ENCODE assay signal across 8 mouse cellular contexts in the genomic region with DNA sequence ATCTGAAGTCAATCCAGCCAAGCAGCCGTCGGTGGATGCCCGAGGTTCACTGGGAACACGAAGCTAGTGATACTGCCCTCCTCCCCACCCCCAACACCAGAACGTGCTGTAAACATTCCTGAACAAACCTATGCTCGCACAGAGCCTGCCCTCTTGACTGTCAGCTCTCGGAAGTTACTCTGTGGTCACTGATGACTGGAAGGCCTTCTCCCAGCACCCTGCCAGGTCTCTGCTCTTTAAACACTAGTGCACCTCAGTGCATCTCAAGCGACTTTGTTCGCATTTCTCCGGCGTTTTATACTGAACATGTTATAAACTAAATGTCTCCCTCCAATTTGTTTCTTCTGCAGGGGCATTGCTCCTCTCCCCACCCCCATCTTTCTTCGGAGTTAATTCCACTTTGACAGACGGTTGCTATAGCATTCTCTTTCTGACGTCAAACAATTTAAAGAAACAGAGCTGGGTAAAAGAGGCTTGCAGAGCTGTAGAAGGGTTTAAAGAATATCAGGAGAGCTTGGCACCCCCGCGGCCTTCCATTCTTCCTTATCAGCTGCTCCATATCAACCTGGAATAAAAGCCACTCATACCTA. TPM values are rescaled to one million over a fixed set of nuclear protein-coding genes. Genes with fewer than 3 reads are reported as not detected.
DNase-seq lines count a peak whose midpoint lies in the region; ATAC-seq lines count a peak whose summit lies in the region.

No protein-coding gene starts in this region.

- no peaks in the 10 kb centered on the region; the same call in 1 of the 2 replicates for H3K36me3 ChIP-seq in heart, embryonic 16.5 days (ENCODE audit: control insufficient read depth, insufficient read depth)
- H3K36me3 ChIP-seq in forebrain, embryonic 15.5 days: no peaks in the 10 kb centered on the region
- no peaks in the 10 kb centered on the region for H3K36me3 ChIP-seq in liver, embryonic 15.5 days (replicated peaks)

- H3K9me3 ChIP-seq in heart, embryonic 16.5 days (replicated peaks; ENCODE audit: control insufficient read depth, low read length): no peaks in the 10 kb centered on the region
- H3K9me3 ChIP-seq in forebrain, embryonic 15.5 days: no peaks in the 10 kb centered on the region
- no peaks in the 10 kb centered on the region for H3K9me3 ChIP-seq in liver, embryonic 15.5 days (replicated peaks)

- H3K9ac ChIP-seq in heart, embryonic 16.5 days (ENCODE audit: low read length): peak overlapping the region; percentile 81
- H3K9ac ChIP-seq in forebrain, embryonic 15.5 days (replicated peaks): peak overlapping the region; percentile 64
- H3K9ac ChIP-seq in liver, embryonic 15.5 days: no peak overlapping the region

- no peaks in the 10 kb centered on the region for H3K4me1 ChIP-seq in heart, embryonic 16.5 days (ENCODE audit: control insufficient read depth, insufficient read depth, low read length)
- H3K4me1 ChIP-seq in forebrain, embryonic 15.5 days: 0 out of 2 replicates have a peak, but pooled peaks cover 3% of the 10 kb centered on the region
- peaks cover 12% of the 10 kb centered on the region for H3K4me1 ChIP-seq in liver, embryonic 15.5 days (replicated peaks)

- peak overlapping the region; percentile 77 for H3K27ac ChIP-seq in heart, embryonic 16.5 days (ENCODE audit: low read length)
- H3K27ac ChIP-seq in forebrain, embryonic 15.5 days (replicated peaks): peak overlapping the region; percentile 77
- no peak overlapping the region for H3K27ac ChIP-seq in liver, embryonic 15.5 days (replicated peaks)

- no peaks in the 10 kb centered on the region for H3K27me3 ChIP-seq in heart, embryonic 16.5 days (ENCODE audit: control insufficient read depth, insufficient read depth, low read length)
- no peaks in the 10 kb centered on the region for H3K27me3 ChIP-seq in forebrain, embryonic 15.5 days
- peaks cover 28% of the 10 kb centered on the region for H3K27me3 ChIP-seq in liver, embryonic 15.5 days

- WGBS in heart, embryonic 16.5 days: 17% methylated on average over 16 of the region's 16 CpGs
- WGBS in forebrain, embryonic 15.5 days: 20% methylated on average over 16 of the region's 16 CpGs
- 24% methylated on average over 16 of the region's 16 CpGs for WGBS in liver, embryonic 15.5 days (ENCODE audit: insufficient replicate concordance)

- no peak for DNase-seq in heart, adult 9 months (ENCODE audit: low spot score in 2 of 2)
- peak; percentile 50 for DNase-seq in NIH3T3 (ENCODE audit: low read depth)
- no peak for DNase-seq in adrenal gland, adult 8-10 months
- DNase-seq in cerebellum, adult 18-20 months: no peak
- no peak for DNase-seq in adrenal gland, postnatal 4 days (ENCODE audit: low spot score in 2 of 2)

- ATAC-seq in heart, embryonic 16.5 days (replicated peaks; ENCODE audit: extremely low read depth, insufficient read depth, low FRiP score): peak; percentile 4; the same call in 1 of the 2 replicates
- ATAC-seq in forebrain, embryonic 15.5 days (replicated peaks): peak; percentile 43
- 0 out of 2 replicates have a peak, but pooled peaks have one; percentile 8 for ATAC-seq in liver, embryonic 15.5 days (ENCODE audit: insufficient read depth)

- peak overlapping the region; percentile 73 for H3K4me2 ChIP-seq in heart, embryonic 16.5 days (ENCODE audit: low read depth, low read length)
- peak overlapping the region; percentile 54 for H3K4me2 ChIP-seq in forebrain, embryonic 15.5 days (replicated peaks)
- peak overlapping the region; percentile 82 for H3K4me2 ChIP-seq in liver, embryonic 15.5 days

- H3K4me3 ChIP-seq in heart, embryonic 16.5 days (ENCODE audit: low read length): peak overlapping the region; percentile 81
- peak overlapping the region; percentile 56 for H3K4me3 ChIP-seq in forebrain, embryonic 15.5 days
- peak overlapping the region; percentile 66 for H3K4me3 ChIP-seq in liver, embryonic 15.5 days (replicated peaks)

RNA-seq across cellular contexts. Expression of a gene that starts 0.8 kb away (rescaled TPM):
- 56.3 and 61.0 TPM in 2 replicates for polyA plus RNA-seq in heart, embryonic 16.5 days (2015; fragmentation: Nextera tagmentation; extraction: Ambion mirVana)
- polyA plus RNA-seq in forebrain, embryonic 15.5 days (2015; fragmentation: Nextera tagmentation; extraction: Ambion mirVana): 70.9 and 71.8 TPM in 2 replicates
- 7.7 and 8.1 TPM in 2 replicates for polyA plus RNA-seq in liver, embryonic 15.5 days (2015; fragmentation: Nextera tagmentation; extraction: Ambion mirVana)
- 10 to 100 TPM; 37.7 to 82.5 (median 58.9) TPM for total RNA-seq in adrenal gland, adult 8-10 months (2022)
- 10 to 100 TPM; 53.5 to 60.0 TPM for total RNA-seq in adrenal gland, postnatal 4 days (2021)
